Mouse (Mus musculus): ENCODE data around the gene Ppt2.

GRCm38 (mm10) chr17:34646906-34647787, 18.8 kb upstream of the Ppt2 start, which contains the start of gene Atf6b:
- TF ChIP-seq MYOG (IDR thresholded peaks at IDR 0.05; ENCODE audit: control insufficient read depth, extremely low read depth, insufficient read length) (no peak), FOSL1 (IDR thresholded peaks at IDR 0.05; ENCODE audit: insufficient read depth, low read length, poor library complexity, severe bottlenecking) (no peak), CTCF (IDR thresholded peaks at IDR 0.05; ENCODE audit: control insufficient read depth, insufficient read depth, insufficient read length) (no peak), USF1 (IDR thresholded peaks at IDR 0.05; ENCODE audit: low read depth) (peak; percentile 97), MYOD1 (IDR thresholded peaks at IDR 0.05; ENCODE audit: control insufficient read depth, insufficient read length, low read depth) (no peak), CEBPB (IDR thresholded peaks at IDR 0.05; ENCODE audit: low read depth) (no peak), MAX (IDR thresholded peaks at IDR 0.05) (peak; percentile 50)

Measured in C2C12 (cell line).